Mouse (Mus musculus) CH12.LX (cell line): ENCODE measurements at regions not wholly inside any gene's neighbourhood (a gene's known extent, or its start where the extent isn't known, plus 50 kb on each side); places are given as distances from the start of the nearest gene placed in this dataset.

Experiments used
- DNase-seq: peaks from one replicate; pipeline ENCODE4 v3.0.0-alpha.2; 2013; ENCODE audit errors: extremely low read depth
- H3K27ac ChIP-seq: 2 replicates; pipeline ENCODE4 v1.5.1; 2012; ENCODE audit warnings: low read depth, mild to moderate bottlenecking, control low read depth, moderate library complexity; ENCODE audit not compliant: insufficient read depth
- H3K27me3 ChIP-seq: replicated peaks from 2 replicates; pipeline ENCODE3; 2012; ENCODE audit warnings: inconsistent platforms
- H3K36me3 ChIP-seq, 2 experiments: replicated peaks in 1 of 2; 2 replicates each; pipeline versions ENCODE3 to v1.6.1; 2012; ENCODE audit warnings: inconsistent platforms in 1 of 2, low read length in 1 of 2, mild to moderate bottlenecking in 1 of 2, mixed read lengths in 1 of 2, moderate library complexity in 1 of 2; ENCODE audit not compliant: control insufficient read depth in 1 of 2, insufficient read depth in 1 of 2
- H3K4me1 ChIP-seq, 2 experiments: 2 replicates each; pipeline ENCODE4 v1.6.1; 2012; ENCODE audit warnings: inconsistent platforms in 1 of 2, moderate library complexity in 1 of 2; ENCODE audit not compliant: insufficient read depth in 2 of 2, control insufficient read depth in 1 of 2
- H3K4me2 ChIP-seq: 2 replicates; pipeline ENCODE4 v1.6.1; 2012; ENCODE audit warnings: low read depth, mild to moderate bottlenecking, control low read depth; ENCODE audit not compliant: poor library complexity, insufficient read depth, severe bottlenecking
- H3K4me3 ChIP-seq, 3 experiments: fragments of 150-350 bp in 1 of 3; sonication (generic) in 1 of 3; replicated peaks in 1 of 3; 2 replicates each; pipeline versions ENCODE3 to v1.5.1; 2011 to 2012; ENCODE audit warnings: low read depth in 2 of 3, low read length in 2 of 3, mild to moderate bottlenecking in 2 of 3, moderate library complexity in 2 of 3, control low read depth in 1 of 3, improper control_type of control experiment in 1 of 3, inconsistent platforms in 1 of 3, mixed read lengths in 1 of 3; ENCODE audit not compliant: poor library complexity in 1 of 3
- H3K79me2 ChIP-seq: replicated peaks from 2 replicates; pipeline ENCODE4 v1.6.1; 2012; ENCODE audit warnings: mild to moderate bottlenecking, moderate library complexity; ENCODE audit not compliant: control insufficient read depth, poor library complexity, insufficient read depth, severe bottlenecking; ENCODE audit errors: extremely low read depth
- H3K9ac ChIP-seq: 2 replicates; pipeline ENCODE4 v1.6.1; 2012; ENCODE audit warnings: low read depth, mild to moderate bottlenecking, control low read depth, moderate library complexity; ENCODE audit not compliant: insufficient read depth
- H3K9me3 ChIP-seq: replicated peaks from 2 replicates; pipeline ENCODE3; 2012; ENCODE audit warnings: low read length, inconsistent platforms, mixed read lengths
- BHLHE40 ChIP-seq: IDR thresholded peaks from 2 replicates; pipeline ENCODE4 v1.6.1; 2011; ENCODE audit warnings: mild to moderate bottlenecking, low read depth, low read length, improper control_type of control experiment
- CHD1 ChIP-seq: IDR thresholded peaks from 2 replicates; pipeline ENCODE4 v1.6.1; 2012; ENCODE audit warnings: low read depth, low read length, improper control_type of control experiment, inconsistent platforms
- CHD2 ChIP-seq: IDR thresholded peaks from 2 replicates; pipeline ENCODE4 v1.6.1; 2011; ENCODE audit warnings: low read length, improper control_type of control experiment
- CTCF ChIP-seq, 2 experiments: IDR thresholded peaks in 1 of 2; conservative IDR thresholded peaks in 1 of 2; 2 replicates each; pipeline ENCODE4 v1.5.1; 2011 to 2012; ENCODE audit warnings: low read depth in 2 of 2, low read length in 2 of 2, improper control_type of control experiment in 1 of 2, inconsistent platforms in 1 of 2, mild to moderate bottlenecking in 1 of 2, moderate library complexity in 1 of 2
- ELF1 ChIP-seq: IDR thresholded peaks from 2 replicates; pipeline ENCODE4 v1.6.1; 2014; ENCODE audit warnings: low read depth, mild to moderate bottlenecking, inconsistent platforms, low read length, improper control_type of control experiment
- ETS1 ChIP-seq: conservative IDR thresholded peaks from 2 replicates; pipeline ENCODE4 v1.6.1; 2012; ENCODE audit warnings: low read depth, mild to moderate bottlenecking, inconsistent platforms, low read length, improper control_type of control experiment, moderate library complexity
- GABPA ChIP-seq: IDR thresholded peaks from 2 replicates; pipeline ENCODE4 v1.6.1; 2012; ENCODE audit warnings: low read depth, low read length, improper control_type of control experiment, inconsistent platforms; ENCODE audit not compliant: insufficient replicate concordance
- HCFC1 ChIP-seq: IDR thresholded peaks from 2 replicates; pipeline ENCODE4 v1.6.1; 2012; ENCODE audit warnings: low read depth, mild to moderate bottlenecking, inconsistent platforms, low read length, improper control_type of control experiment
- IRF4 ChIP-seq: IDR thresholded peaks from 2 replicates; pipeline ENCODE4 v1.6.1; 2014; ENCODE audit warnings: low read depth, mild to moderate bottlenecking, inconsistent platforms, low read length, improper control_type of control experiment
- JUN ChIP-seq: IDR thresholded peaks from 2 replicates; pipeline ENCODE4 v1.6.1; 2011; ENCODE audit warnings: low read depth, mild to moderate bottlenecking, low read length, improper control_type of control experiment, moderate library complexity; ENCODE audit not compliant: insufficient read depth
- MAFK ChIP-seq: IDR thresholded peaks from 2 replicates; pipeline ENCODE4 v1.6.1; 2011; ENCODE audit warnings: low read length, improper control_type of control experiment; ENCODE audit not compliant: insufficient replicate concordance
- MAZ ChIP-seq: IDR thresholded peaks from 2 replicates; pipeline ENCODE4 v1.6.1; 2012; ENCODE audit warnings: low read depth, mild to moderate bottlenecking, inconsistent platforms, low read length, improper control_type of control experiment, moderate library complexity
- MEF2A ChIP-seq: IDR thresholded peaks from 2 replicates; pipeline ENCODE4 v1.6.1; 2014; ENCODE audit warnings: low read depth, mild to moderate bottlenecking, inconsistent platforms, low read length, improper control_type of control experiment, borderline replicate concordance
- MXI1 ChIP-seq: IDR thresholded peaks from 2 replicates; pipeline ENCODE4 v1.6.1; 2011; ENCODE audit warnings: mild to moderate bottlenecking, low read depth, low read length, improper control_type of control experiment
- MYC ChIP-seq: IDR thresholded peaks from 2 replicates; pipeline ENCODE4 v1.6.1; 2011; ENCODE audit warnings: low read depth, mild to moderate bottlenecking, improper control_type of control experiment, low read length
- PAX5 ChIP-seq: IDR thresholded peaks from 2 replicates; pipeline ENCODE4 v1.6.1; 2012; ENCODE audit warnings: low read length, inconsistent platforms, mixed read lengths
- POLR2A ChIP-seq: IDR thresholded peaks from 2 replicates; pipeline ENCODE4 v1.6.1; 2011; ENCODE audit warnings: low read depth, mild to moderate bottlenecking, improper control_type of control experiment, low read length
- POLR2AphosphoS2 ChIP-seq: IDR thresholded peaks from 2 replicates; pipeline ENCODE4 v1.6.1; 2011; ENCODE audit warnings: low read depth, low read length, improper control_type of control experiment
- RAD21 ChIP-seq: IDR thresholded peaks from 2 replicates; pipeline ENCODE4 v1.6.1; 2011; ENCODE audit warnings: low read depth, mild to moderate bottlenecking, low read length, improper control_type of control experiment, moderate library complexity
- RCOR1 ChIP-seq: conservative IDR thresholded peaks from 2 replicates; pipeline ENCODE4 v1.6.1; 2012; ENCODE audit warnings: low read depth, mild to moderate bottlenecking, inconsistent platforms, low read length, improper control_type of control experiment
- SIN3A ChIP-seq: IDR thresholded peaks from 2 replicates; pipeline ENCODE4 v1.6.1; 2012; ENCODE audit warnings: low read length, improper control_type of control experiment, inconsistent platforms
- SMC3 ChIP-seq: IDR thresholded peaks from 2 replicates; pipeline ENCODE4 v1.6.1; 2011; ENCODE audit warnings: low read depth, low read length, improper control_type of control experiment
- TBP ChIP-seq: conservative IDR thresholded peaks from 2 replicates; pipeline ENCODE4 v1.6.1; 2011; ENCODE audit warnings: low read depth, low read length, improper control_type of control experiment
- TCF12 ChIP-seq: IDR thresholded peaks from 2 replicates; pipeline ENCODE4 v1.6.1; 2014; ENCODE audit warnings: low read depth, mild to moderate bottlenecking, inconsistent platforms, low read length, improper control_type of control experiment
- UBTF ChIP-seq: IDR thresholded peaks from 2 replicates; pipeline ENCODE4 v1.6.1; 2012; ENCODE audit warnings: low read depth, mild to moderate bottlenecking, inconsistent platforms, low read length, improper control_type of control experiment, moderate library complexity
- USF1 ChIP-seq: IDR thresholded peaks from 2 replicates; pipeline ENCODE4 v1.6.1; 2014; ENCODE audit warnings: low read depth, mild to moderate bottlenecking, inconsistent platforms, low read length, improper control_type of control experiment
- USF2 ChIP-seq: conservative IDR thresholded peaks from 2 replicates; pipeline ENCODE4 v1.6.1; 2011; ENCODE audit warnings: low read depth, low read length, improper control_type of control experiment
- ZKSCAN1 ChIP-seq: IDR thresholded peaks from 2 replicates; pipeline ENCODE4 v1.6.1; 2012; ENCODE audit warnings: low read depth, inconsistent platforms, low read length, improper control_type of control experiment, borderline replicate concordance
- ZMIZ1 ChIP-seq: IDR thresholded peaks from 2 replicates; pipeline ENCODE4 v1.6.1; 2012; ENCODE audit warnings: low read depth, mild to moderate bottlenecking, inconsistent platforms, low read length, improper control_type of control experiment
- dilution Hi-C: fragments of 300-500 bp; cut with MboI; formaldehyde crosslinking; loops from 2 replicates; pipeline ENCODE4 v1.14.3; 2020; ENCODE audit warnings: low sequenced_read_pairs; ENCODE audit not compliant: extremely low pct_unique_long_range_greater_than_20kb, extremely low pct_ligation_motif_present
- in situ Hi-C: fragments of 300-500 bp; cut with MboI; formaldehyde crosslinking; loops from 3 replicates; pipeline ENCODE4 v1.14.3; 2019; ENCODE audit warnings: low sequenced_read_pairs, low pct_ligation_motif_present, low pct_unique_long_range_greater_than_20kb, mixed read lengths

DNA sequence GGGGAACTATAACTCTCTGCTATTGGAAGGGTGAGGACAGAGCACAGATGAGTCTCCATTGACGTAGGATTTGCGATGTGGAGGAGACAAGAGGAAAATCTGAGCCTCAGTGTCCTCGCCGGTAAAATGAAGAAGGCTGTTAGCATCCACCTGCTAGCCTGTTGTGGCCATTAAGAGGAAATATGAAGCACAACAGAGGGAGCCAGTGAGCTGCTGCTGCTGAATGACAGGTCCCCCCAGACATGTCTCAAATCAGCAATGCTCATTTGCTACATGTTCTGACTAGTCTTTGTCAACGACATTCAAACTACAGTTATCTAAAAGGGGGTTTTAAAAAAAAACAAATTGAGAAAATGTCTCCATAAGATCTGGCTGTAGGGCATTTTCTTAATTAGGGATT, 164.6 kb upstream of the Prok2 start:
- H3K36me3 ChIP-seq: no peaks in the 10 kb centered on the region
- no peak overlapping the region for H3K4me3 ChIP-seq
- H3K4me2 ChIP-seq: no peak overlapping the region
- in situ Hi-C loops: no loop called here
- peaks cover 5 to 36% of the 10 kb centered on the region in 2 experiments; a peak in 3 of 4 replicates for H3K4me1 ChIP-seq
- peaks cover 6% of the 10 kb centered on the region for H3K9me3 ChIP-seq
- H3K27me3 ChIP-seq: peaks cover 2% of the 10 kb centered on the region
- H3K27ac ChIP-seq: no peak overlapping the region
- TF ChIP-seq MYC (no peak), ZMIZ1 (no peak), TCF12 (no peak), ETS1 (no peak), PAX5 (no peak), CTCF (conservative IDR thresholded peaks at IDR 0.05 in 1 of 2, IDR thresholded peaks at IDR 0.05 in 1 of 2; ENCODE audit: low read depth in 2 of 2, low read length in 2 of 2) (peak in 1 of 2 experiments; percentile 61; a peak in 2 of 4 replicates), RAD21 (peak; percentile 56), MAZ (no peak), GABPA (no peak), ELF1 (no peak), IRF4 (0 out of 2 replicates have a peak, but pooled peaks have one; percentile 18), RCOR1 (no peak), USF2 (no peak), CHD2 (no peak), MEF2A (no peak), POLR2A (no peak), MAFK (no peak), HCFC1 (no peak), MXI1 (no peak), SMC3 (peak; percentile 53)
- dilution Hi-C loops: no loop called here
- no peak overlapping the region for H3K9ac ChIP-seq
- no peak for DNase-seq
- no peaks in the 10 kb centered on the region for H3K79me2 ChIP-seq

DNA sequence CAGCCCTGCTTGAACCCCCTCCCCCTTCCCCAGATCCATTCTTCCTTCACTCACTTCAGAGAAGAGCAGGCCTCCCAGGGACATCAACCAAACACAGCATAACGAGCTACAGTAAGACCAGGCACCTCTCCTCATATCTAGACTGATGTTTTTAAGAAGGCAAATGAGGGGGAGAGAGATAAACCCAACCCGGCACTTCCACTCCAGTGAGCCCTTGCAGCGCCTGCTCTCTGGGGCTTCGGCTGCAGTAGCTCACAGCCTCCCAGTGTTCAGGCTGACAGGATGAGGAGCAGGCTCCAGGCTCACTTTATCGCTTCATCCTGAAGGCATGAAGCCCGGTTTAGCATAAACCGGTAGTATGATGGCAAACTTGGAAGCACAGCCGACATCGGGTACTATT, 162.9 kb upstream of the Prok2 start:
- Histone ChIP-seq H3K9me3 (peaks cover 6% of the 10 kb centered on the region), H3K27ac (no peak overlapping the region), H3K27me3 (peaks cover 2% of the 10 kb centered on the region), H3K36me3 (no peaks in the 10 kb centered on the region), H3K9ac (no peak overlapping the region), H3K4me2 (no peak overlapping the region), H3K4me3 (no peak overlapping the region), H3K4me1 (peaks cover 0 to 37% of the 10 kb centered on the region in 2 experiments; a peak in 2 of 4 replicates), H3K79me2 (no peaks in the 10 kb centered on the region)
- in situ Hi-C loops: no loop called here
- no peak for DNase-seq
- dilution Hi-C loops: no loop called here
- TF ChIP-seq SIN3A (no peak), JUN (no peak), BHLHE40 (no peak), USF1 (no peak), POLR2AphosphoS2 (no peak), MAFK (no peak), MYC (no peak), RCOR1 (no peak), SMC3 (no peak), CHD1 (no peak), TBP (no peak), IRF4 (no peak), ZKSCAN1 (no peak), UBTF (no peak)
